In the genomic region with DNA sequence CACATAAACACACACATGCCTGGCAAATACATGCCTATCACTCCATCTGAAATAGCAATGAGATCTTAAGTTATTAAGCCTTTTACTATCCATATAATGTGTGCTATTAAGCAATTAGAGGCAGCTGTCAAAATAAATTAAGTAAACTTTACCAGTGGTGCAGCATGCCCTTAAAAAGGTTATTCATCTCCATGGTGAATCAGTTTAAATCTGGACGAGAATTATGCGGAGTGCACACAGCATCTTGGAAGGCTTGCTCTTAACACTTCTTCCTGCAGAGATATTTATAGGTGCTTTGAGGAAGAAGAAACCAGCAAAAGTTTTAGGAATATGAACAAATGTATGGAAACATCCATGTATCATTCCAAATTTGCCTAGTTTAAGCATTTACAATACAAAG, we compare ENCODE assay signal across 27 mouse cellular contexts. TPM values are rescaled to one million over a fixed set of nuclear protein-coding genes. Genes with fewer than 3 reads are reported as not detected.
DNase-seq lines count a peak whose midpoint lies in the region; ATAC-seq lines count a peak whose summit lies in the region.
"Had no signal": no experiment of that assay in that cellular context is flagged by ENCODE, and none has a peak within 500 bp of the region (broad histone marks: within the 10 kb centered on the region; RNA-seq: fewer than 3 reads in every experiment).

No protein-coding gene starts in this region.

- H3K36me3 ChIP-seq in forebrain, embryonic 14.5 days (ENCODE audit: control insufficient read depth, insufficient read depth, low read length), result no peaks in the 10 kb centered on the region
- H3K36me3 ChIP-seq: embryonic facial prominence, embryonic 12.5 days; embryonic facial prominence, embryonic 15.5 days; forebrain, embryonic 12.5 days; heart, embryonic 10.5 days; heart, embryonic 13.5 days had no signal

- DNase-seq in frontal cortex, postnatal 14 days (ENCODE audit: low spot score in 2 of 2), result no peak
- DNase-seq in brain, adult 2 months (ENCODE audit: low read depth, low spot score), result peak; percentile 54
- peak; percentile 64 for DNase-seq in retina, postnatal 1 day
- no peak for DNase-seq in forebrain, embryonic 14.5 days (ENCODE audit: low spot score)
- DNase-seq in gastrocnemius, postnatal 36 days, result no peak
- DNase-seq: adrenal gland, adult 8-10 months; adrenal gland, postnatal 25 days; cerebellum, adult 11 months; cerebellum, adult 2 months; cerebellum, adult 9-11 months; gastrocnemius, postnatal 25 days; heart, adult 2 months; heart, postnatal 14 days; heart, postnatal 4 days had no signal

- no peak overlapping the region for H3K4me3 ChIP-seq in forebrain, embryonic 14.5 days (ENCODE audit: low read depth, low read length)
- H3K4me3 ChIP-seq: embryonic facial prominence, embryonic 12.5 days; embryonic facial prominence, embryonic 15.5 days; erythroblast, embryonic 14.5 days; forebrain, embryonic 12.5 days; heart, adult 2 months; heart, embryonic 10.5 days; heart, embryonic 13.5 days had no signal

- H3K27me3 ChIP-seq in forebrain, embryonic 14.5 days (replicated peaks; ENCODE audit: control insufficient read depth, insufficient read depth, low read length), result no peaks in the 10 kb centered on the region
- H3K27me3 ChIP-seq: embryonic facial prominence, embryonic 12.5 days; forebrain, embryonic 12.5 days; heart, embryonic 13.5 days had no signal

- H3K4me1 ChIP-seq in forebrain, embryonic 14.5 days (ENCODE audit: control insufficient read depth, insufficient read depth, low read length), result peaks cover 8% of the 10 kb centered on the region; the same call in 1 of the 2 replicates
- H3K4me1 ChIP-seq: embryonic facial prominence, embryonic 15.5 days; forebrain, embryonic 12.5 days had no signal

- peak; percentile 78 for ATAC-seq in frontal cortex, adult (ENCODE audit: low TSS enrichment)
- no peak for ATAC-seq in forebrain, embryonic 14.5 days
- ATAC-seq: inflammation-experienced regulatory T-cells, adult 6 months; intestine, embryonic 16.5 days had no signal

- H3K9me3 ChIP-seq in forebrain, embryonic 14.5 days (replicated peaks; ENCODE audit: control insufficient read depth, low read length), result no peaks in the 10 kb centered on the region
- H3K9me3 ChIP-seq: embryonic facial prominence, embryonic 12.5 days; embryonic facial prominence, embryonic 15.5 days; forebrain, embryonic 12.5 days; heart, embryonic 10.5 days; heart, embryonic 13.5 days had no signal

- no peak overlapping the region for H3K4me2 ChIP-seq in forebrain, embryonic 14.5 days (ENCODE audit: low read length)
- H3K4me2 ChIP-seq: embryonic facial prominence, embryonic 12.5 days; embryonic facial prominence, embryonic 15.5 days; forebrain, embryonic 12.5 days; heart, embryonic 13.5 days; hindbrain, embryonic 14.5 days had no signal

- H3K27ac ChIP-seq in forebrain, embryonic 14.5 days (ENCODE audit: low read depth, low read length), result no peak overlapping the region
- H3K27ac ChIP-seq: embryonic facial prominence, embryonic 12.5 days; embryonic facial prominence, embryonic 15.5 days; forebrain, embryonic 12.5 days; heart, adult 2 months; heart, embryonic 10.5 days; heart, embryonic 13.5 days; hindbrain, embryonic 14.5 days; hindbrain, postnatal 0 days had no signal

- H3K9ac ChIP-seq in forebrain, embryonic 14.5 days (ENCODE audit: low read length), result no peak overlapping the region
- H3K9ac ChIP-seq: embryonic facial prominence, embryonic 12.5 days; embryonic facial prominence, embryonic 15.5 days; forebrain, embryonic 12.5 days; heart, embryonic 13.5 days; hindbrain, embryonic 14.5 days had no signal

- intact Hi-C loops in gastrocnemius, postnatal 36 days (cut with DNase I), result loop anchor here (2.0 to 5.0 kb wide), 2 partner anchors 259 to 275 kb away; no protein-coding TSS in a partner anchor

- WGBS in forebrain, embryonic 14.5 days, result 26% methylated on average over 2 of the region's 2 CpGs

RNA-seq across cellular contexts. Expression of a gene that starts 34.6 kb away (rescaled TPM):
- polyA plus RNA-seq in forebrain, embryonic 14.5 days (2014; fragmentation: Nextera tagmentation; extraction: Ambion mirVana), result 0.87 and 1.0 TPM in 2 replicates
- not detected for total RNA-seq in gastrocnemius, postnatal 36 days (2021)
- total RNA-seq: adrenal gland, postnatal 25 days; common myeloid progenitor, adult 5-6 weeks; granulocyte monocyte progenitor cell, adult 5-6 weeks; heart, adult 2 months had no signal
- polyA plus RNA-seq: erythroblast, embryonic 14.5 days had no signal

Comparison
In these comparisons a context has a peak if more than half of its experiments do, and no peak if none do; other contexts are left out.
1. DNase-seq: peak in brain, adult 2 months (single experiment) and retina, postnatal 1 day (single experiment); none in frontal cortex, postnatal 14 days (0 of 2), forebrain, embryonic 14.5 days (single experiment) and gastrocnemius, postnatal 36 days (0 of 2).